Mouse (Mus musculus) neural tube, embryonic 11.5 days (tissue): ENCODE data around the gene Tube1. TPM values are rescaled to one million over a fixed set of nuclear protein-coding genes. Genes with fewer than 3 reads are reported as not detected.

ENCODE experiments used
- ATAC-seq: fragments of 200-750 bp; cut with Nextera tagmentation; 2 replicates; pipeline ENCODE4 v1.8.0; 2017; ENCODE audit warnings: moderate number of reproducible peaks, mild to moderate bottlenecking, moderate TSS enrichment, moderate library complexity; ENCODE audit not compliant: insufficient read depth, low FRiP score, low TSS enrichment
- DNase-seq: peaks from one replicate; pipeline ENCODE4 v3.0.0-alpha.2; 2015; ENCODE audit warnings: low spot score
- H3K27ac ChIP-seq: fragments of 300-500 bp; sonication (generic); 2 replicates; pipeline ENCODE4 v1.5.1; 2014; ENCODE audit warnings: low read depth, mild to moderate bottlenecking, low read length
- H3K27me3 ChIP-seq: fragments of 300-500 bp; sonication (generic); 2 replicates; pipeline ENCODE4 v1.6.1; 2014; ENCODE audit warnings: mild to moderate bottlenecking, low read length, mixed read lengths; ENCODE audit not compliant: control insufficient read depth, insufficient read depth
- H3K36me3 ChIP-seq: fragments of 300-500 bp; sonication (generic); 2 replicates; pipeline ENCODE4 v1.6.1; 2014; ENCODE audit warnings: mild to moderate bottlenecking, low read length, moderate library complexity, mixed read lengths; ENCODE audit not compliant: control insufficient read depth, insufficient read depth
- H3K4me1 ChIP-seq: fragments of 300-500 bp; sonication (generic); 2 replicates; pipeline ENCODE4 v1.6.1; 2014; ENCODE audit warnings: low read length, mixed read lengths; ENCODE audit not compliant: control insufficient read depth, insufficient read depth
- H3K4me2 ChIP-seq: fragments of 300-500 bp; sonication (generic); 2 replicates; pipeline ENCODE4 v1.6.1; 2014; ENCODE audit warnings: low read depth, mild to moderate bottlenecking, moderate library complexity
- H3K4me3 ChIP-seq: fragments of 300-500 bp; sonication (generic); 2 replicates; pipeline ENCODE4 v1.5.1; 2014; ENCODE audit warnings: low read depth, low read length
- H3K9ac ChIP-seq: fragments of 300-500 bp; sonication (generic); 2 replicates; pipeline ENCODE4 v1.6.1; 2014; ENCODE audit warnings: mild to moderate bottlenecking, low read length
- H3K9me3 ChIP-seq: fragments of 300-500 bp; sonication (generic); 2 replicates; pipeline ENCODE4 v1.6.1; 2016; ENCODE audit warnings: low read length; ENCODE audit not compliant: control insufficient read depth
- WGBS: fragments of 180-500 bp; shearing (Covaris S2); extraction: QIAGEN DNeasy Blood & Tissue Kit; methylation state at CpG from one replicate; pipeline ENCODE4 v1.1.7; 2014; 5-methylcytosine and 5-hydroxymethylcytosine counted together
- polyA plus RNA-seq: library from polyadenylated mRNA; unstranded; fragments of >200 nt; fragmentation: Nextera tagmentation; extraction: Ambion mirVana; gene quantifications from 2 replicates; pipeline ENCODE4 v1.2.1, GENCODE M21; 2014

Gene Tube1
- polyA plus RNA-seq: 22.2 and 25.5 TPM in 2 replicates

DNA sequence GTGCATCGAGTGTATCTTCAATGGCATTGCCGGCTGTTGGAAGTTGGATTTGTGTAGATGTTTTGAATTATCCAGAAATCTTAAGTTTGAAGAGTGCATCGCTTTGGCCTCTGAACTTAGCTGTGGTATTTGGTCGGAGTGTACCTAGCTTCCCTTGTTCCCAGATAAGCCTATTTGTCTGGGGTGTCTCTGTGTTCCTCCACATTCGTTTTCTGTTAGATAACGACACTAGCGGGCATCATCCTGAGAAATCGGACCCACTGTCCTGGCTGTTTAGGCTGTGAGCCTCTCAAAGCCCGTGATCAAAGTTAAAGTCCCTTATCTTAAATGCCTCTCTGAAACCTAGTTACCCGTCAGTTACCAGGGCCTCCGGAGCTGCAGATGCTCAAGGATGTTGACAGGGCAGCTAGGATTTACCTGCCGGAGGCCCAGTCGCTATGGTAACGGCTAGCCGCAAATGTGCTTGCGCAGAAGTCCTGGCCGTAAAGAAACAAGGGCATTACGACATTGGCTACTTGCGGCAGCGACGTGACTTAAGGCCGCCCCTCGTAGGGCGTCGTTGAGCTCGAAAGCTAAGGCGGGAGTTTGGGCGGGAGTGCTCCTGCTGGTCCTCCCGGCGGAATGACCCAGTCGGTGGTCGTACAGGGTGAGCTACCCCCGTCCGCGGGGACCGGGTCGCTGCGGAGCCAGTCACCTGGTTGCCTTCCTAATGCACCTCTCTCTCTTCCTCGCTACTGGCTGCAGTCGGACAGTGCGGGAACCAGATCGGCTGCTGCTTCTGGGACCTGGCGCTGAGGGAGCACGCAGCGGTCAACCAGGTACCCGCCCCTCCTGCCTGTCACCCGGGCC is at the start of gene Tube1, which contains the start of gene Fam229b:
Gene Tube1 (plus strand): TSS at position 515 of the 849 bp plus-strand sequence.
Gene Fam229b (minus strand): TSS at position 453 of the 849 bp plus-strand sequence.
- Histone ChIP-seq H3K27me3 (no peaks in the 10 kb centered on the region), H3K4me1 (peaks cover 4% of the 10 kb centered on the region; the same call in 1 of the 2 replicates), H3K9me3 (no peaks in the 10 kb centered on the region), H3K4me3 (peak within 1 kb of the TSS; percentile 75), H3K9ac (peak within 1 kb of the TSS; percentile 76), H3K36me3 (0 out of 2 replicates have a peak, but pooled peaks cover 2% of the 10 kb centered on the region), H3K4me2 (peak within 1 kb of the TSS; percentile 84), H3K27ac (peak within 1 kb of the TSS; percentile 17; the same call in 1 of the 2 replicates)
- ATAC-seq: peak; percentile 91
- DNase-seq: peak; percentile 93
- WGBS: 7% methylated on average over 47 of the region's 47 CpGs

DNA sequence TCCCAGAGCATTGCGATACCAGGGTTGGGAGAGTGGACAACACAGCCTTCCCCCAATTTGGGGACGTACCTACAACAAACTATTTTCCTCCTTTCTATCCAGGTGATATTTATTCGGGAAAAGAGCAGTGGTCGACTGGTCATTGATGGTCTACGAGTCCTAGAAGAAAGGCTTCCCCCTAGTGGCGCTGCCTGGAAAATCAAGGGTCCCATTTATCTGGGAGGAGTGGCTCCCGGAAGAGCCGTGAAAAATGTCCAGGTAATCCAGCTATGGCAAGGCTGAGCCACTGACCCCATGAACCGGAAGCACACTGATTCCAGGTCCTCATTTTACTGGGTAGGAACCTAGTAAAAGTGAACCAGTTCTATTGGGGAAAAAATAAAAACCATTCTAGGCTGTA is 36.8 kb upstream of the Tube1 start:
- H3K4me2 ChIP-seq: no peak overlapping the region
- no peaks in the 10 kb centered on the region for H3K27me3 ChIP-seq
- no peaks in the 10 kb centered on the region for H3K36me3 ChIP-seq
- no peaks in the 10 kb centered on the region for H3K9me3 ChIP-seq
- DNase-seq (no peak), ATAC-seq (no peak)
- no peak overlapping the region for H3K4me3 ChIP-seq
- H3K4me1 ChIP-seq: no peaks in the 10 kb centered on the region
- 84% methylated on average over 9 of the region's 9 CpGs for WGBS
- no peak overlapping the region for H3K9ac ChIP-seq
- no peak overlapping the region for H3K27ac ChIP-seq

GRCm38 (mm10) chr10:39098746-39099145 is 35.0 kb upstream of the Tube1 start:
- Histone ChIP-seq H3K4me2 (no peak overlapping the region), H3K9ac (no peak overlapping the region), H3K9me3 (no peaks in the 10 kb centered on the region), H3K4me3 (no peak overlapping the region), H3K27me3 (no peaks in the 10 kb centered on the region), H3K36me3 (no peaks in the 10 kb centered on the region), H3K27ac (no peak overlapping the region), H3K4me1 (no peaks in the 10 kb centered on the region)
- DNase-seq (no peak), ATAC-seq (no peak)
- 92% methylated on average over 10 of the region's 10 CpGs for WGBS

- no peaks in the 10 kb centered on the region for H3K4me1 ChIP-seq
- H3K27ac ChIP-seq: no peak overlapping the region
- no peaks in the 10 kb centered on the region for H3K27me3 ChIP-seq
- no peak overlapping the region for H3K4me2 ChIP-seq
- no peak overlapping the region for H3K9ac ChIP-seq
- ATAC-seq (no peak), DNase-seq (no peak)
- no peaks in the 10 kb centered on the region for H3K36me3 ChIP-seq
- H3K9me3 ChIP-seq: no peaks in the 10 kb centered on the region
- 92% methylated on average over 8 of the region's 8 CpGs for WGBS
- no peak overlapping the region for H3K4me3 ChIP-seq
Observed at GRCm38 (mm10) chr10:39104803-39105449, 28.9 kb upstream of the Tube1 start.

GRCm38 (mm10) chr10:39106413-39106812 is 27.4 kb upstream of the Tube1 start:
- WGBS: 71% methylated on average over 3 of the region's 3 CpGs
- Histone ChIP-seq H3K27ac (no peak overlapping the region), H3K9me3 (no peaks in the 10 kb centered on the region), H3K4me1 (no peaks in the 10 kb centered on the region), H3K27me3 (no peaks in the 10 kb centered on the region), H3K36me3 (no peaks in the 10 kb centered on the region), H3K9ac (no peak overlapping the region), H3K4me3 (no peak overlapping the region), H3K4me2 (no peak overlapping the region)
- ATAC-seq: no peak
- DNase-seq: no peak

DNA sequence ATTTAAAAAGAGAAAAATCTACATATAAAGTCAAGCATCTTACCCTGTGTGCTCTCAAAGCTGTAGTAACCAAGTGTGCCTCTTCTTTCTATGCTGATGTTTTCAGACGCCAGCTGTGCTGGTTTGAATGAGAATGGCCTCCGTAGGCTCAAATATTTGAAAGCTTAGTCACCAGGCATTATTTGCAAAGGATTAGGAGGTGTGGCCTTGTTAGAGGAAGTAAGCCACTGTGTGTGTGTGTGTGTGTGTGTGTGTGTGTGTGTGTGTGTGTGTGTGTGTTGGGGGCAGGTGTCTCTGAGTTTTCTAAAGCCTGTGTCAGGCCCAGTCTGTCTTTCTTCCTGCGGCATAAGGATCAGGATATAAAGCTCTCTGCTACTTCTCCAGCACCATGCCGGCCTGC is 26.8 kb upstream of the Tube1 start:
- H3K27me3 ChIP-seq: no peaks in the 10 kb centered on the region
- no peaks in the 10 kb centered on the region for H3K36me3 ChIP-seq
- WGBS: 68% methylated on average over 4 of the region's 4 CpGs
- H3K9me3 ChIP-seq: no peaks in the 10 kb centered on the region
- H3K27ac ChIP-seq: no peak overlapping the region
- H3K4me3 ChIP-seq: no peak overlapping the region
- H3K4me1 ChIP-seq: no peaks in the 10 kb centered on the region
- H3K9ac ChIP-seq: no peak overlapping the region
- ATAC-seq: no peak
- no peak for DNase-seq
- H3K4me2 ChIP-seq: no peak overlapping the region

GRCm38 (mm10) chr10:39108837-39109488 is 24.8 kb upstream of the Tube1 start:
- Histone ChIP-seq H3K27me3 (no peaks in the 10 kb centered on the region), H3K9ac (no peak overlapping the region), H3K9me3 (no peaks in the 10 kb centered on the region), H3K4me3 (no peak overlapping the region), H3K36me3 (no peaks in the 10 kb centered on the region), H3K27ac (no peak overlapping the region), H3K4me1 (no peaks in the 10 kb centered on the region), H3K4me2 (no peak overlapping the region)
- 80% methylated on average over 10 of the region's 10 CpGs for WGBS
- ATAC-seq (no peak), DNase-seq (no peak)

DNA sequence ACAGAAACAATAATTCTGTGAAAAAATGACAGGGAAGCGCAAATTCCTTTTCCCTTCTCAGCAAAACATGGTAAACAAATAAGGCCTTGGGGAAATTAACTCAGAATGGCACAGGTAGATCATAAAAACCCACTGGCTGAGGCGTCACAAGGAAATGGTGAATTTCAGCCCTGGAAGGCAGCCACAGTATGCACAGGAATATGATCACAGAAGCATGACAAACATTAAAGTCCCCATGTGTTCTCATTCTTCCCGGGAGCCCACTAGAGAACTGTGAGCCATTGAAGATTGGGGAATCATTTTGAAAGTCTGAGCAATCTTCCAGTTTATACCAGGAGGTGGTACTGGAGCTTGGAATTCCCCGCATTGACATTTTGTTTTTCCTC is 24.3 kb upstream of the Tube1 start:
- Histone ChIP-seq H3K4me2 (no peak overlapping the region), H3K4me1 (no peaks in the 10 kb centered on the region), H3K36me3 (no peaks in the 10 kb centered on the region), H3K4me3 (no peak overlapping the region), H3K27me3 (no peaks in the 10 kb centered on the region), H3K9ac (no peak overlapping the region), H3K9me3 (no peaks in the 10 kb centered on the region), H3K27ac (no peak overlapping the region)
- no peak for ATAC-seq
- WGBS: 67% methylated on average over 4 of the region's 4 CpGs
- no peak for DNase-seq
